Mouse (Mus musculus) splenic B cell, adult 2 months (primary cell): ENCODE data around the gene Fam187b.

Experiments
- DNase-seq: peaks from one replicate; pipeline ENCODE4 v3.0.0-alpha.2; 2011; ENCODE audit warnings: low read depth, low spot score
- H3K27me3 ChIP-seq: 2 replicates; pipeline ENCODE4 v1.6.1; 2012; ENCODE audit warnings: mild to moderate bottlenecking, low read length, moderate library complexity, mixed read lengths; ENCODE audit not compliant: control insufficient read depth, poor library complexity, insufficient read depth, severe bottlenecking
- H3K36me3 ChIP-seq: 2 replicates; pipeline ENCODE4 v1.6.1; 2012; ENCODE audit warnings: mild to moderate bottlenecking, low read length, moderate library complexity, mixed read lengths; ENCODE audit not compliant: control insufficient read depth, poor library complexity, insufficient read depth, severe bottlenecking

Gene Fam187b

GRCm38 (mm10) chr7:30954971-30955520 lies 18.5 kb upstream of the Fam187b start:
- peaks cover 5% of the 10 kb centered on the region for H3K36me3 ChIP-seq
- H3K27me3 ChIP-seq, result no peaks in the 10 kb centered on the region
- no peak for DNase-seq

DNA sequence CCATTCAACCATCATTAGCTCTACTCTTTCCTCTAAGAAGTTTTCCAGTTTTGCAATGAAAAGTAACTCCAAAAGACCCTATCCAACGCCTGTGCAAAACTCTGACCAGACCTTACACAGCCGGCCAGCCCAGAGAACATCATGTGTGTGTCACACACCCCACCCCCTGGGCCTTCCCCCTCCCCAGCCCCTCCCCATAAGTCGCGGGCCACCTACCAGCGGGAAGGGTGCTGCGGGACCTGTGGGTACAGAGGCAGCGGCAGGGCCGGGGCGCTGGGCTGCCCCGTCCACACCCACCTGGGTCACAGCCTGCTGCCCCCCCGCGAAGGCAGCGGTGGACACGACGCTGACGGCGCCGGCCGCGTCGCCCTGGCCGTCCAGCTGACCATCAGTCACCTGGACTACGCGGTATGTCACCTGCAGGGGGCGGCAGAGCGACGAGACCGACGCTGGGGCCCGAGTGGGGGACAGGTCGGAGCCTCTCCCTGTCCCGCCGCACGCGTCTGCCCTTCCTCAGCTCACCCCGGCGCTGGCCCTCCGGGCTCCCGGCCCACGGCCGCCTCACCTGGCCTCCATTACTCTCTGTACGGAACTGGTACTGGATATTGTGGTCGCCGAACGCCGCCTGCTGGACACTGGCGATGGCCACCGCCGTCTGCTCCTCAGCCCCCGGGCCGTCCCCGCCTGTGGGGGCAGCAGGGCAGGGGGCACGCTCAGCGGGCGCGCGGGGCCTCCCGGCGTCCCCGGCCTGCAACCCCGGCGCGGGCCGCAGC lies 17.8 kb upstream of the Fam187b start:
- no peaks in the 10 kb centered on the region for H3K27me3 ChIP-seq
- DNase-seq, result peak; percentile 83
- peaks cover 5% of the 10 kb centered on the region for H3K36me3 ChIP-seq

DNA sequence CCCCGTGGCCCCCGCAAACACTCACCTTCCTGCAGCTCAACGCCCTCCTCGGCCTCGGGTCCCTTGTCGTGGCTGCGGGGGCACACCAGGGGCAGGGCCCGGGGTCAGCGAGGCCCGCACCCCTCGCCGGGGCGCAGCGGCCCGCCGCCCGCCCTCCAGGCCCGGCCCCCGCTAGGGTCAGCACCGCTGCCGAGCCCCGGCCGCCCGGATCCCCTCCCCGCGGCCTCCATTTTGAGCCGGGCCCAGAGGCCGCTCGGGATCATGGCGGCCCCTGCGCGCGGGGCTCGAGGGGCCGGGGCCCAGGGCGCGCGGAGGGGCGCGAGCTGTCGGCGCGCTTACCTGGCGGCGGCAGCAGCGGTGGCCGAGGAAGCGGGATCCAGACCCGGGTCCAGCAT lies 17.2 kb upstream of the Fam187b start:
- Histone ChIP-seq H3K27me3 (no peaks in the 10 kb centered on the region), H3K36me3 (peaks cover 5% of the 10 kb centered on the region)
- DNase-seq, result no peak

GRCm38 (mm10) chr7:30956756-30957366 lies 16.7 kb upstream of the Fam187b start, which contains the start of gene Usf2:
TSS of gene Usf2 (minus strand) at chr7:30956803.
- Histone ChIP-seq H3K36me3 (peaks cover 5% of the 10 kb centered on the region), H3K27me3 (no peaks in the 10 kb centered on the region)
- peak; percentile 87 for DNase-seq

DNA sequence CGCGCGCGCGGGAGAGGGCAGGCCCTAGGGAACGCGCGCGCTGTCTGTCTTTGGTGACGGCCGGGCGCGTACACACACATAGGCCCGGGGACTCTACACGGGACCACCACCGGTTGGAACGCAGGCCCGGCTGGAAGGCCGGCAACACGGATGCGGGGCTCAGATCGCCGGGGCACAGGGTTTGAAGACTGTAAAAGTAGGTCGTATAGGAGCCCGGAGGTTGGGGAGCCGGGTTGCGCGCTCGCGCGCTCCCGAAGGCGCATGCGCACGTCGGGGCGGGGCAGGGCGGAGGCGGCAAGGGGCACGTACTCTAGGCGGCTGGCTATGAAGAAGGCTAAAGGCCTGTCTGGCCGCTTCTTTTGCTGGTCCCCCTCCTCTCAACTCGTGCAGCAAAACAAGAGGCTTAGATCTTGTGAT lies 16.2 kb upstream of the Fam187b start:
- Histone ChIP-seq H3K36me3 (peaks cover 5% of the 10 kb centered on the region), H3K27me3 (no peaks in the 10 kb centered on the region)
- peak; percentile 93 for DNase-seq

GRCm38 (mm10) chr7:30958109-30958865 lies 15.3 kb upstream of the Fam187b start:
- DNase-seq, result no peak
- H3K27me3 ChIP-seq, result no peaks in the 10 kb centered on the region
- peaks cover under 1% of the 10 kb centered on the region; the same call in 1 of the 2 replicates for H3K36me3 ChIP-seq

DNA sequence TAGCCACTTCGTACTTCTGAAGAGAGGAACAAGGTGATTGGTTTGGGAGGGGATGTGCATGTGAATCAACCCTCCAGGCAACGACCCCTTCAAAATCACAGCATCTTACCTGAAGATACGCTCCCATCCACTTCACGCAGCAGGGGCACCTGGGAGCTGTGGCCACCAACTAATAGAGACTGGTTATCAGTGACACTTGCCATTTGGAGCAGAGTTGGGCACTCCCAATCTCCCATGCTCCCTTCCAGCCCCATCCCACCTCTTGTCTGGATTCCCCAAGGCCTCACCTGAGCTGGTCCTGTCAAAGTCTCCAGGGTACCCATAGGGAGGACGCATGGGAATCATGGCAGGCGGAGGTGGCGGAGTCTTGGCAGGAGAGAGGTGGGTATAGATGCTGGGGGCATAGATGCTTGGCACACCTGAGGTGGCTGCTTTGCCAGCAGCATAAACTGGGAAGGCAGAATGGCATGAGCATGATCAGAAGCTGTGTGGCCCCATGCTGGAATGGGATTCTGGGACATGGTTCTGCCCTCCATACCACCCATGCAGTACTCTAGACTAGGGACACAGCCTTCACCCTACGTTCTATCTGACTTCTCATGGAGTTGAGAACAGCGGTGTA lies 14.6 kb upstream of the Fam187b start:
- DNase-seq, result no peak
- H3K27me3 ChIP-seq, result no peaks in the 10 kb centered on the region

DNA sequence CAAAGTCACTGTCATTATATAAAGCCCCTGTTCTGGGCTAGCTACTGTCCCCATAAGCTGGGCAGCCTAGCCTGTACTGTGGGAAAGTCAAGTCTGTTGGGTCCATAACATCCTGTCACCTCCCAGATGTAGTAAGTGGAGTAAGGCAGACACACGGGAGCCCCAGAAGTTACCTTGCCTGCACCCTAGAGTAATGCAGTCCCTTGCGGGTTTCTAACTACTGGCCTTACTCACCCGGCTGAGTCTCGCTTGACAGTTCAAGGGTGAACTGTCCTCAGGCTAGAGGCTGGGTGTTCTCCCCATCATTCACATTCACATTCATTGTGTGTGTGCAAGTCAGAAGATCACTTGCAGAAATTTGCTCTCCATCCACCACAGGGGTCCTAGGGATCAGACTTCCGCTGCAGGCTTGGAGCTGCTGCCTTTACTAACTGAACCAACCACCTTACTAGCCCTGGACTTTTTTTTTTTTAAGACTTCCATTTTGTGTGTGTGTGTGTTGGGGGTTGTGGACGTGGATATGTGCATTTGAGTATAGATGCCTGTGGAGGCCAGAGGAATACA lies 13.7 kb upstream of the Fam187b start:
- DNase-seq, result no peak
- Histone ChIP-seq H3K36me3 (no peaks in the 10 kb centered on the region), H3K27me3 (no peaks in the 10 kb centered on the region)

More for the DNA sequence above, 14.6 kb upstream of the Fam187b start:
- no peaks in the 10 kb centered on the region; the same call in 1 of the 2 replicates for H3K36me3 ChIP-seq

DNA sequence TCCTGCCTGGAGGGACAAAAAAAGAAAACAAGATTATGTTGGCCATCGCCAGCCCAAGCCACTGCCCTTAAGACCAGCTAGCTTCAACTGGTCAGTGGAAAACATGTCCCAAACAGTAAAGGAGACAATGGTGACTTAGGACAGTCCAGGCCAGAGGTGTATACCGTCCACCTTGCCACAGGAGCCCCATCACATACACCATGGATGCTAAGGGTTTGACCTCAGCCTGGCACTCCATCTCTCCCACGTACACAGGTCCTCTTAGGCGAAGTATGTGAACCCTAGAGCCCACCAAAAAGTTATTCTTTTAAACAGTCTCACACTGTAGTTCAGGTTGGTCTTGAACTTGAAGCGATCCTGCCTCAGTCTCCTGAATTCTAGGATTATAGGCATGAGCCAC lies 10.7 kb upstream of the Fam187b start:
- no peak for DNase-seq
- H3K36me3 ChIP-seq, result no peaks in the 10 kb centered on the region
- H3K27me3 ChIP-seq, result no peaks in the 10 kb centered on the region

DNA sequence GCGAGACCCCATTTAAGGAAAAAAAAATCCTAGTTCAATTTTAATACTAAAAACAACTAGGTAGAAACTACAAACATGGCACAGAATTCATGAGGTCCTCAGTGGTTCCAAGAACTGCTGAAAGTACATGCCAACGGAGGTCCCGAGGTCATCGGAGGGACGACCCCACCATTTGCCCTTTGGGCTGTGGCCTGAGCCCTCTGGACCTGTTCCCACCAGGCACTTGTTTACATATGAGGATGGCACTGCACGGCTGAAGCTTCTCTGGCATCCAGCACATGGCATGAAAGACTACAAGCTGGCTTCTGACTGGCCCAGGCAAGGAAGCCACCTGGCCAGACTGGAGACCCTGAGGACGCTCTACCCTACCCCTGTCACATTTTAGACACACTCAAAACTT lies 9.2 kb upstream of the Fam187b start:
- Histone ChIP-seq H3K27me3 (no peaks in the 10 kb centered on the region), H3K36me3 (no peaks in the 10 kb centered on the region)
- DNase-seq, result no peak

DNA sequence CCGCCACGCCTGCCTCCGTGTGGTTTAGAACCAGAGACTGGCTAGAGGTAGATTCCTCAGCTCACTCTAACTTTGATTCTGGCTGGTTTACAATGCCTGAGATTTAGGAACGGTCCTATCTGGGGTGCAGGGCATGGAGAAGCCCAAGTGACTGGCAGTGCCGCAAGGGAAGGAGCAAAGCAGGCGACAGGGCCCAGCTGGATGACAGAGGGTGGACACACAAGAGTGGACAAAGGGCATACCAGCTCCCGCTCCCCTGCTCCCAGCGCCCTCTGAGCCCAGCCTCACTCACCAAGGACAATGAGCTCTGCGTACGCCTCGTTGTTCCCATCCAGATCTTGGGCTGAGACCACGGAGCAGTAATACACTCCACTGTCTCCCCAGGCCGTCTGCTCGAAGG lies 7.9 kb upstream of the Fam187b start:
- no peak for DNase-seq
- no peaks in the 10 kb centered on the region for H3K36me3 ChIP-seq
- H3K27me3 ChIP-seq, result no peaks in the 10 kb centered on the region

DNA sequence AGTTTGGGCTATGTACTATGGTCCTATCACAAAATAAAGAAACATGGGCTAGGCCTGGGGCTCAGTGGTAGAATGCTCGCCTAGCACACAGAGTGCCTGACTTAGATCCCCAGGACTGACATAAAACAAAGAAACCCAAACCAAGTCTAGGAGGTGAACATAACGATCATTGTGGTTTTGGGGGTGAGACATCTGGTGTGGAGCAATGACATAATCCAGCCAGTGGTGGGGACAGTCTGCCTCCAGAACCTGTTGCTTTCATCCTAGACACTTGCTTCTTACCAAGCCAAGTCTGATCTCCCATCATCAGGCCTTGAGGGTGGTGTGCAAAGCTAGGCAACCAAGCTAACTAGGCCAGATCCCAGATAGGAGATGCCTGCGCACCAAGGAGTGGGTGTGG lies 6.9 kb upstream of the Fam187b start:
- DNase-seq, result no peak

DNA sequence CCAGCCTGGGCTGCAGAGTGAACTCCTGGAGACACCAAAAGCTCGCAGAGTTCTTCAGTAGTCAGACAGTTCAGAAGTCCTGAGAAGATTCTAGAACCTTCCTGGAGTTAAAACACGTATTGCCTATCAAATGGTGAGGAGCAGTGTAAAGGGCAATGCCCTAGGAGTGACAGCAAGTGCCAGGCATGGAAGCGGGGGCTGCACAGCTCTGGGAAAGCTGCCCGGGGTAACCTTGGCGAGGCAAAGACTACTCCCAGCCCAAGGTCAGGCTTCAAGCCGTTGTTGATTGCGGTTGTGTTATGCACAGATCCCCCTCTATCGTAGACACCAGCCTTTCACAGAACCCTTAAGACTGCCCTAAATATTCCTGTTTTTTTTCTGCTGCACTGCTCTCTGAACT lies 5.0 kb upstream of the Fam187b start:
- no peak for DNase-seq
- no peaks in the 10 kb centered on the region for H3K36me3 ChIP-seq
- H3K27me3 ChIP-seq, result no peaks in the 10 kb centered on the region

More for the DNA sequence above, 6.9 kb upstream of the Fam187b start:
- no peaks in the 10 kb centered on the region for H3K36me3 ChIP-seq
- H3K27me3 ChIP-seq, result no peaks in the 10 kb centered on the region

GRCm38 (mm10) chr7:30969174-30969573 lies 4.4 kb upstream of the Fam187b start:
- no peak for DNase-seq
- Histone ChIP-seq H3K27me3 (no peaks in the 10 kb centered on the region), H3K36me3 (no peaks in the 10 kb centered on the region)
